ENCODE assay signal across 1 mouse cellular context in the genomic region with DNA sequence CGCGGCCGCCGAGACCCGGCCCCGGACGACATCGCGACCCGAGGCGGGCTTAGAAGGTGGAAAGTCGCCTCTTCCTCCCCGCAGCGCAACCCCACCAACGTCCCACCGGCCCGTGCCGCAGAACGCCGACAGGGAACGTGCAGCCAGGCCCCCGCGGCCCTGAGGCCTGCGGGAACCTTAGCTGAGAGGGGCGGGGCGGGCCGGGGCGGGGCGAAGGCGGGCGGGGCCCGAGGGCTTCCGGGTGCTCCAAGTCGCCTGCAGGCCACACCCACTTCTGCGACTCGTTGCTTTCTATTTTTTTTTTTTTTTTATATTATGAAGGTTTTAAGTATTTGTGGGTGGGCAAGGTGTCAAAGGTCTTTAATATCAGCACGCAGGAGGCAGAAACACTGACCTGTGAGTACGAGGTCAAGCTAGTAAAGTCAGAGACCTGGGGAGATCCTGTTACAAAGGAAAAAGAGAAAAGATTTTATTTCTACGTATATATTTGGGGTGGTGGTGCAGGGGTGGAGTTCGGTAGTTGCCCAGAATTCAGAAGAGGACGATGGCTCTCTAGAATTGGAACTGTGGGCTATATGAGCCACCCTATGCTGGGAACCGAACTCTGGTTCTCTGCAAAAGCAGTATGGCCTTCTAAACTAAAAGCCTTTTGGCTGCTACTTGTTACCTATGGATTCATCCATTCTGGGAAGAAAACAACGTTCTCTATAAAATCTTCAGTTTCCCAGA.
TF ChIP-seq lines count a peak whose summit lies in the region.

No protein-coding gene starts in this region.

TF ChIP-seq in CH12.LX, 34 proteins besides CTCF, POLR2A, EP300 and RAD21 (continued from another document):
- peak; percentile 94 for TF ChIP-seq ZNF384 (IDR thresholded peaks at IDR 0.05; ENCODE audit: low read depth, low read length)
- no peak for TF ChIP-seq KAT2A (IDR thresholded peaks at IDR 0.05; ENCODE audit: insufficient replicate concordance, low read length)
- peak; percentile 53 for TF ChIP-seq MXI1 (IDR thresholded peaks at IDR 0.05; ENCODE audit: low read depth, low read length)
- TF ChIP-seq NELFE (IDR thresholded peaks at IDR 0.05; ENCODE audit: low read depth, low read length) = peak; percentile 92
- TF ChIP-seq UBTF (IDR thresholded peaks at IDR 0.05; ENCODE audit: low read depth, low read length) = no peak; the same call in 1 of the 2 replicates
- TF ChIP-seq TBP (conservative IDR thresholded peaks at IDR 0.05; ENCODE audit: low read depth, low read length) = 0 out of 2 replicates have a peak, but pooled peaks have one; percentile 39
- TF ChIP-seq E2F4 (IDR thresholded peaks at IDR 0.05; ENCODE audit: insufficient replicate concordance, low read depth, low read length) = no peak
- TF ChIP-seq BHLHE40 (IDR thresholded peaks at IDR 0.05; ENCODE audit: low read depth, low read length) = peak; percentile 75
- TF ChIP-seq SIN3A (IDR thresholded peaks at IDR 0.05; ENCODE audit: low read length) = no peak
- TF ChIP-seq ELF1 (IDR thresholded peaks at IDR 0.05; ENCODE audit: low read depth, low read length) = peak; percentile 90
- TF ChIP-seq JUND (conservative IDR thresholded peaks at IDR 0.05; ENCODE audit: low read depth, low read length) = no peak
- TF ChIP-seq HCFC1 (IDR thresholded peaks at IDR 0.05; ENCODE audit: low read depth, low read length) = peak; percentile 57
- TF ChIP-seq MAZ (IDR thresholded peaks at IDR 0.05; ENCODE audit: low read depth, low read length) = peak; percentile 77; the same call in 1 of the 2 replicates
- no peak for TF ChIP-seq ETS1 (conservative IDR thresholded peaks at IDR 0.05; ENCODE audit: low read depth, low read length)
- TF ChIP-seq TCF12 (IDR thresholded peaks at IDR 0.05; ENCODE audit: low read depth, low read length) = peak; percentile 44; the same call in 1 of the 2 replicates
- no peak for TF ChIP-seq SMC3 (IDR thresholded peaks at IDR 0.05; ENCODE audit: low read depth, low read length)
- TF ChIP-seq CHD1 (IDR thresholded peaks at IDR 0.05; ENCODE audit: low read depth, low read length) = no peak
- no peak for TF ChIP-seq JUN (IDR thresholded peaks at IDR 0.05; ENCODE audit: insufficient read depth, low read depth, low read length)
- TF ChIP-seq ZMIZ1 (IDR thresholded peaks at IDR 0.05; ENCODE audit: low read depth, low read length) = peak; percentile 78
TF ChIP-seq in CH12.LX: peak in this region for 11.
